Mouse (Mus musculus) bone marrow macrophage, adult 2 months (primary cell): Measurements from ENCODE around the gene Fahd1.

Experiments used
- CTCF ChIP-seq: IDR thresholded peaks from 2 replicates; pipeline ENCODE4 v1.5.1; 2012; ENCODE audit warnings: low read depth, mild to moderate bottlenecking, low read length, moderate library complexity
- POLR2A ChIP-seq: IDR thresholded peaks from 2 replicates; pipeline ENCODE4 v1.6.1; 2012; ENCODE audit warnings: mild to moderate bottlenecking, low read depth, low read length, borderline replicate concordance

DNA sequence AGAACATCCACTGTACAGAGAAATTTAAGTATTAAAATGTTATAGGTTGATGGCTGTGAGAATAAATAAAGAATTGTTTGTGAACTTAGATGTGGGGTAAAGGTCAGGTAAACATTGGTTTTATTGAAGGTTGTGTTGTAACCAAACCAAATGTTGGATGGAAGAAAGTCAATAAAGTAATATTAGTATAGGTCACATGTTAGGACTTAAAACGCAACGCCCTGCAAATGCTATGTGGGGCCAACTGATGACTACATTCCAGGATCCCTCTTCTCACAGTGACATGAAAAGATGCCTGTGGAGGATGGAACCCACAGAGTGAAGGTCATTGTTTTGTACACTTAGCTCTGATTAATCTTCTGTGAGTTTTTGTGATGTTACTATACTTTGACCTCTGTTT is 30.7 kb downstream of the Fahd1 start:
- TF ChIP-seq CTCF, result no peak
- TF ChIP-seq POLR2A, result no peak
